Mouse (Mus musculus) erythroid progenitor cell, adult 5-6 weeks (primary cell): ENCODE results near the gene Gm5072. TPM values are rescaled to one million over a fixed set of nuclear protein-coding genes. Genes with fewer than 3 reads are reported as not detected.
"Not testable (repeated sequence)": the region's sequence is repeated elsewhere in the genome, so short reads cannot be mapped to it uniquely, and the experiment has no call there.

Experiments
- ATAC-seq: replicated peaks from 2 replicates; pipeline ENCODE4 v1.8.0; 2016; ENCODE audit warnings: moderate number of reproducible peaks, mild to moderate bottlenecking, moderate TSS enrichment, inconsistent platforms; ENCODE audit not compliant: poor library complexity, low FRiP score, severe bottlenecking
- total RNA-seq, 2 experiments: library from RNA; stranded (forward) in 1 of 2; stranded (reverse) in 1 of 2; fragments of 150-400 nt in 1 of 2; fragments of 186-747, 209-891 nt in 1 of 2; gene quantifications; 2 replicates each; pipeline versions ENCODE4 v1.2.3 to v1.2.4; 2015 to 2017; ENCODE audit warnings: low replicate concordance in 2 of 2

The Gm5072 gene
- total RNA-seq (2015; ENCODE audit: low replicate concordance): not detected in 2 replicates
- not detected in 2 replicates for total RNA-seq (2017; ENCODE audit: low replicate concordance)

- not testable (repeated sequence) for ATAC-seq
Measured at GRCm38 (mm10) chrX:91392200-91392599, at the start of gene Gm5072. Gene Gm5072 (plus strand): TSS chrX:91392500.

Other genes with a start within 250 kb of the Gm5072 start
- gene Mageb2, start 60.8 kb upstream of the Gm5072 start, total RNA-seq (2015; ENCODE audit: low replicate concordance): not detected in 2 replicates
- not detected in 2 replicates for gene Mageb2, start 60.8 kb upstream of the Gm5072 start, total RNA-seq (2017; ENCODE audit: low replicate concordance)
- gene Gm8914, start 87.6 kb downstream of the Gm5072 start, total RNA-seq (2015; ENCODE audit: low replicate concordance): not detected in 2 replicates
- gene Gm8914, start 87.6 kb downstream of the Gm5072 start, total RNA-seq (2017; ENCODE audit: low replicate concordance): not detected in 2 replicates
- gene 1700084M14Rik, start 183.4 kb downstream of the Gm5072 start, total RNA-seq (2015; ENCODE audit: low replicate concordance): not detected in 2 replicates
- gene 1700084M14Rik, start 183.4 kb downstream of the Gm5072 start, total RNA-seq (2017; ENCODE audit: low replicate concordance): not detected in 2 replicates
- gene Gm14781, start 239.7 kb downstream of the Gm5072 start, total RNA-seq (2015; ENCODE audit: low replicate concordance): not detected in 2 replicates
- gene Gm14781, start 239.7 kb downstream of the Gm5072 start, total RNA-seq (2017; ENCODE audit: low replicate concordance): not detected in 2 replicates